Mouse (Mus musculus): ENCODE measurements around the gene Lrrc8d.
"Not testable (repeated sequence)": the region's sequence is repeated elsewhere in the genome, so short reads cannot be mapped to it uniquely, and the experiment has no call there.

Gene Lrrc8d

GRCm38 (mm10) chr5:105861616-105862015, 161.8 kb downstream of the Lrrc8d start:
- DNase-seq, result no peak

GRCm38 (mm10) chr5:105865110-105865628, 165.4 kb downstream of the Lrrc8d start:
- DNase-seq, result not testable (repeated sequence)

GRCm38 (mm10) chr5:105867427-105867826, 167.7 kb downstream of the Lrrc8d start:
- no peak for DNase-seq

- peak; percentile 82 for DNase-seq
Observed at GRCm38 (mm10) chr5:105867841-105868447, 168.2 kb downstream of the Lrrc8d start.

- DNase-seq, result peak; percentile 86
Observed at GRCm38 (mm10) chr5:105868593-105868992, 168.8 kb downstream of the Lrrc8d start.

- DNase-seq, result no peak
Observed at GRCm38 (mm10) chr5:105869739-105870138, 170.0 kb downstream of the Lrrc8d start.

- DNase-seq, result no peak
Observed at GRCm38 (mm10) chr5:105871140-105871539, 171.4 kb downstream of the Lrrc8d start.

- no peak for DNase-seq
Observed at GRCm38 (mm10) chr5:105872176-105872575, 172.4 kb downstream of the Lrrc8d start.

GRCm38 (mm10) chr5:105872916-105873315, 173.1 kb downstream of the Lrrc8d start:
- no peak for DNase-seq

GRCm38 (mm10) chr5:105873774-105874173, 174.0 kb downstream of the Lrrc8d start:
- no peak for DNase-seq

GRCm38 (mm10) chr5:105874476-105874875, 174.7 kb downstream of the Lrrc8d start:
- DNase-seq, result no peak

GRCm38 (mm10) chr5:105876068-105876924, 176.5 kb downstream of the Lrrc8d start, which contains the start of gene Zfp326:
TSS of gene Zfp326 (plus strand) at chr5:105876565.
- DNase-seq, result peak; percentile 95

GRCm38 (mm10) chr5:105876925-105877774, 177.4 kb downstream of the Lrrc8d start:
- no peak for DNase-seq
